Mouse (Mus musculus): ENCODE results near the gene Rassf3.

DNA sequence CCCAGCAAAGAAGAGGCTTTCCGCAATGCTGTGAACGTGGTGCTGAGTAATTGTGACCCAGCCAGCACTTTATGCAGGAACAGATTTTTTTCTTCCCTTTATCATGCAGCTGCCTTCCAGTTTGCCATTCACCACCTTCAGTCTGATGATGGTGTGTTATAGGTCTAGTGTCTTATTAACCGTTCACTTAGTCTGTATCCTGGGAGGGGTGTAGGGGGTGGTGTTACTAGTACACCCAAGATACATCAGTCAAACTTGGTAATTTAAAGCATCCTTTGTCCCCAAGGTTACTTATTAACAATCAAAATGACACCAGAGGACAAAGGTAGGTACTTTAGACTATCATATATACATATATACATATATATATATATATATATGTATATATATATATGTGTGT lies 51.7 kb downstream of the Rassf3 start:
- TF ChIP-seq CTCF (IDR thresholded peaks at IDR 0.05; ENCODE audit: low read depth) (no peak), EP300 (IDR thresholded peaks at IDR 0.05; ENCODE audit: low read depth) (no peak)
